Mouse (Mus musculus) MEL (cell line): ENCODE results near the gene Syce3. TPM values are rescaled to one million over a fixed set of nuclear protein-coding genes. Genes with fewer than 3 reads are reported as not detected.

Source experiments
- DNase-seq: peaks from one replicate; pipeline ENCODE4 v3.0.0; 2011; ENCODE audit warnings: low read depth, low spot score
- H3K27ac ChIP-seq: 2 replicates; pipeline ENCODE4 v1.5.1; 2012; ENCODE audit warnings: low read depth, mild to moderate bottlenecking, control low read depth, low read length, moderate library complexity; ENCODE audit not compliant: control insufficient read depth
- H3K27me3 ChIP-seq, 2 experiments: fragments of 150-350 bp in 1 of 2; sonication (generic) in 1 of 2; 2 replicates each; pipeline ENCODE4 v1.6.1; 2012; ENCODE audit warnings: low read length in 2 of 2, mild to moderate bottlenecking in 2 of 2, improper control_type of control experiment in 1 of 2, moderate library complexity in 1 of 2; ENCODE audit not compliant: insufficient read depth in 2 of 2, control insufficient read depth in 1 of 2
- H3K36me3 ChIP-seq, 2 experiments: 2 replicates each; pipeline ENCODE4 v1.6.1; 2012 to 2014; ENCODE audit warnings: low read length in 2 of 2, improper control_type of control experiment in 1 of 2, inconsistent platforms in 1 of 2, mild to moderate bottlenecking in 1 of 2; ENCODE audit not compliant: insufficient read depth in 2 of 2, control insufficient read depth in 1 of 2
- H3K4me1 ChIP-seq, 2 experiments: fragments of 150-350 bp in 1 of 2; sonication (generic) in 1 of 2; 2 replicates each; pipeline ENCODE4 v1.6.1; 2012; ENCODE audit warnings: low read length in 2 of 2, improper control_type of control experiment in 1 of 2, mild to moderate bottlenecking in 1 of 2; ENCODE audit not compliant: insufficient read depth in 2 of 2, control insufficient read depth in 1 of 2
- H3K4me3 ChIP-seq, 2 experiments: fragments of 150-350 bp in 1 of 2; sonication (generic) in 1 of 2; 2 replicates each; pipeline ENCODE4 v1.5.1; 2012; ENCODE audit warnings: low read depth in 2 of 2, low read length in 2 of 2, mild to moderate bottlenecking in 2 of 2, moderate library complexity in 2 of 2, control low read depth in 1 of 2, improper control_type of control experiment in 1 of 2; ENCODE audit not compliant: control insufficient read depth in 1 of 2, insufficient read depth in 1 of 2
- H3K79me2 ChIP-seq: 2 replicates; pipeline ENCODE4 v1.6.1; 2012; ENCODE audit warnings: mild to moderate bottlenecking, low read length, moderate library complexity; ENCODE audit not compliant: control insufficient read depth, poor library complexity, insufficient read depth
- H3K9ac ChIP-seq: 2 replicates; pipeline ENCODE4 v1.6.1; 2012; ENCODE audit warnings: low read depth, mild to moderate bottlenecking, control low read depth, low read length, moderate library complexity; ENCODE audit not compliant: control insufficient read depth, poor library complexity, severe bottlenecking
- H3K9me3 ChIP-seq: fragments of 150-350 bp; sonication (generic); replicated peaks from 2 replicates; pipeline ENCODE4 v1.6.1; 2012; ENCODE audit warnings: mild to moderate bottlenecking, low read length, improper control_type of control experiment, moderate library complexity; ENCODE audit not compliant: insufficient read depth
- CHD1 ChIP-seq: IDR thresholded peaks from 2 replicates; pipeline ENCODE4 v1.6.1; 2012; ENCODE audit warnings: low read depth, mild to moderate bottlenecking, inconsistent platforms, low read length, improper control_type of control experiment
- CHD2 ChIP-seq: IDR thresholded peaks from 2 replicates; pipeline ENCODE4 v1.6.1; 2011; ENCODE audit warnings: low read length, improper control_type of control experiment
- CTCF ChIP-seq, 3 experiments: IDR thresholded peaks in 2 of 3; conservative IDR thresholded peaks in 1 of 3; 2 replicates each; pipeline ENCODE4 v1.5.1; 2011 to 2012; ENCODE audit warnings: low read length in 3 of 3, low read depth in 2 of 3, mild to moderate bottlenecking in 2 of 3, improper control_type of control experiment in 1 of 3, inconsistent platforms in 1 of 3, mixed read lengths in 1 of 3, moderate library complexity in 1 of 3; ENCODE audit not compliant: control insufficient read depth in 1 of 3, insufficient read depth in 1 of 3, poor library complexity in 1 of 3, severe bottlenecking in 1 of 3
- E2F4 ChIP-seq: IDR thresholded peaks from 2 replicates; pipeline ENCODE4 v1.6.1; 2011; ENCODE audit warnings: low read depth, low read length, improper control_type of control experiment, borderline replicate concordance
- JUND ChIP-seq: IDR thresholded peaks from 2 replicates; pipeline ENCODE4 v1.6.1; 2011; ENCODE audit warnings: low read depth, mild to moderate bottlenecking, improper control_type of control experiment, low read length
- KAT2A ChIP-seq: conservative IDR thresholded peaks from 2 replicates; pipeline ENCODE4 v1.6.1; 2012; ENCODE audit warnings: low read depth, low read length, improper control_type of control experiment, inconsistent platforms
- MAZ ChIP-seq: IDR thresholded peaks from 2 replicates; pipeline ENCODE4 v1.6.1; 2012; ENCODE audit warnings: low read depth, mild to moderate bottlenecking, inconsistent platforms, low read length, improper control_type of control experiment
- MYB ChIP-seq: IDR thresholded peaks from 2 replicates; pipeline ENCODE4 v1.6.1; 2011; ENCODE audit warnings: mild to moderate bottlenecking, low read depth, low read length, improper control_type of control experiment
- POLR2AphosphoS2 ChIP-seq: IDR thresholded peaks from 2 replicates; pipeline ENCODE4 v1.6.1; 2011; ENCODE audit warnings: low read length, improper control_type of control experiment
- RCOR1 ChIP-seq: IDR thresholded peaks from 2 replicates; pipeline ENCODE4 v1.6.1; 2012; ENCODE audit warnings: low read depth, mild to moderate bottlenecking, inconsistent platforms, low read length, improper control_type of control experiment
- SMC3 ChIP-seq: IDR thresholded peaks from 2 replicates; pipeline ENCODE4 v1.6.1; 2011; ENCODE audit warnings: low read depth, low read length, improper control_type of control experiment
- TAL1 ChIP-seq: IDR thresholded peaks from 2 replicates; pipeline ENCODE4 v1.6.1; 2012; ENCODE audit warnings: mild to moderate bottlenecking, inconsistent platforms, low read length, moderate library complexity, mixed read lengths
- TCF12 ChIP-seq: IDR thresholded peaks from 2 replicates; pipeline ENCODE4 v1.6.1; 2014; ENCODE audit warnings: low read depth, mild to moderate bottlenecking, inconsistent platforms, low read length, improper control_type of control experiment, moderate library complexity
- USF2 ChIP-seq, 2 experiments: IDR thresholded peaks; 2 replicates each; pipeline ENCODE4 v1.6.1; 2011 to 2012; ENCODE audit warnings: improper control_type of control experiment in 2 of 2, low read length in 2 of 2, borderline replicate concordance in 1 of 2, inconsistent platforms in 1 of 2, low read depth in 1 of 2, mild to moderate bottlenecking in 1 of 2; ENCODE audit not compliant: insufficient read depth in 1 of 2
- ZC3H11A ChIP-seq: IDR thresholded peaks from 2 replicates; pipeline ENCODE4 v1.6.1; 2012; ENCODE audit warnings: low read depth, mild to moderate bottlenecking, inconsistent platforms, low read length, improper control_type of control experiment
- ZMIZ1 ChIP-seq: IDR thresholded peaks from 2 replicates; pipeline ENCODE4 v1.6.1; 2012; ENCODE audit warnings: low read depth, mild to moderate bottlenecking, inconsistent platforms, low read length, improper control_type of control experiment, moderate library complexity
- polyA plus RNA-seq, 2 experiments: library from polyadenylated mRNA; stranded (reverse) in 1 of 2; unstranded in 1 of 2; fragments of >175 nt in 1 of 2; fragments of >200 nt in 1 of 2; gene quantifications; 2 replicates each; pipeline versions ENCODE4 v1.2.1 to v1.2.4; 2012; ENCODE audit warnings: low replicate concordance in 2 of 2, low read depth in 1 of 2; ENCODE audit not compliant: insufficient read length in 2 of 2, insufficient read depth in 1 of 2, missing spikeins in 1 of 2
- total RNA-seq: library from RNA; depleted of rRNA; stranded (reverse); fragments of 300-350 nt; gene quantifications from 2 replicates; pipeline ENCODE4 v1.2.3, GENCODE M21; 2012

Gene Syce3
- total and polyA plus RNA-seq, 3 experiments, result 1.4 to 1.5 TPM; not detected in 1

GRCm38 (mm10) chr15:89454857-89455256 is 44.6 kb upstream of the Syce3 start:
- H3K4me3 ChIP-seq, result no peak overlapping the region
- no peaks in the 10 kb centered on the region for H3K36me3 ChIP-seq
- peaks cover 2% of the 10 kb centered on the region in 2 experiments; a peak in 2 of 4 replicates for H3K27me3 ChIP-seq

GRCm38 (mm10) chr15:89453865-89454478 is 43.7 kb upstream of the Syce3 start, which contains the start of gene Mapk8ip2:
Gene Mapk8ip2 (plus strand): TSS chr15:89453913.
- H3K27me3 ChIP-seq, result peaks cover 2 to 3% of the 10 kb centered on the region in 2 experiments; a peak in 3 of 4 replicates
- H3K4me3 ChIP-seq, result no peak within 1 kb of the TSS
- H3K9ac ChIP-seq, result no peak within 1 kb of the TSS

More at GRCm38 (mm10) chr15:89454857-89455256, 44.6 kb upstream of the Syce3 start:
- no peaks in the 10 kb centered on the region for H3K9me3 ChIP-seq
- no peaks in the 10 kb centered on the region for H3K79me2 ChIP-seq
- no peak overlapping the region for H3K27ac ChIP-seq
- H3K4me1 ChIP-seq, result no peaks in the 10 kb centered on the region
- no peak overlapping the region for H3K9ac ChIP-seq
- TF ChIP-seq CHD1, result no peak
- no peak for TF ChIP-seq RCOR1
- no peak for TF ChIP-seq SMC3
- no peak for TF ChIP-seq USF2 (IDR thresholded peaks at IDR 0.05; ENCODE audit: borderline replicate concordance in 1 of 2, insufficient read depth in 1 of 2, low read depth in 1 of 2, low read length in 2 of 2)
- TF ChIP-seq ZMIZ1, result no peak
- no peak for TF ChIP-seq ZC3H11A
- TF ChIP-seq MYB, result no peak
- no peak for TF ChIP-seq TAL1
- no peak for DNase-seq

More at GRCm38 (mm10) chr15:89453865-89454478, 43.7 kb upstream of the Syce3 start, which contains the start of gene Mapk8ip2:
- Histone ChIP-seq H3K79me2 (no peaks in the 10 kb centered on the region), H3K4me1 (no peaks in the 10 kb centered on the region), H3K27ac (no peak within 1 kb of the TSS), H3K36me3 (no peaks in the 10 kb centered on the region), H3K9me3 (no peaks in the 10 kb centered on the region)
- TF ChIP-seq RCOR1, result no peak
- no peak for TF ChIP-seq E2F4
- TF ChIP-seq KAT2A, result no peak
- no peak for TF ChIP-seq CHD2
- no peak for TF ChIP-seq JUND
- no peak for TF ChIP-seq POLR2AphosphoS2
- no peak for TF ChIP-seq MAZ
- TF ChIP-seq CTCF (IDR thresholded peaks at IDR 0.05 in 2 of 3, conservative IDR thresholded peaks at IDR 0.05 in 1 of 3; ENCODE audit: control insufficient read depth in 1 of 3, insufficient read depth in 1 of 3, low read depth in 2 of 3, low read length in 3 of 3, poor library complexity in 1 of 3, severe bottlenecking in 1 of 3), result no peak
- TF ChIP-seq TCF12, result no peak
- DNase-seq, result no peak
